In genomic region chr11:68905138-68905531, GRCm38 (mm10) we compare ENCODE assay signal across 1 mouse cellular context.
A peak's percentile ranks its signal among the peaks of the same experiment; 100 is the strongest.
TF ChIP-seq lines count a peak whose summit lies in the region.

No protein-coding gene starts in this region.

TF ChIP-seq in MEL, 35 proteins besides CTCF, POLR2A, EP300 and RAD21:
- TF ChIP-seq POLR2AphosphoS2 (IDR thresholded peaks at IDR 0.05; ENCODE audit: low read length) (peak; percentile 17; the same call in 1 of the 2 replicates), ELF1 (IDR thresholded peaks at IDR 0.05; ENCODE audit: low read depth, low read length) (no peak), POLR2AphosphoS5 (IDR thresholded peaks at IDR 0.05; ENCODE audit: borderline replicate concordance, low read depth, low read length) (peak; percentile 17; the same call in 1 of the 2 replicates), UBTF (IDR thresholded peaks at IDR 0.05; ENCODE audit: borderline replicate concordance, insufficient read depth, low read depth, low read length) (no peak), MYC (IDR thresholded peaks at IDR 0.05; ENCODE audit: low read depth, low read length) (no peak), MEF2A (IDR thresholded peaks at IDR 0.05; ENCODE audit: extremely low read depth, insufficient replicate concordance, low read depth, low read length, poor library complexity, severe bottlenecking) (no peak)
